Mouse (Mus musculus): ENCODE data around the gene Tmem270.
"Not testable (repeated sequence)": the region's sequence is repeated elsewhere in the genome, so short reads cannot be mapped to it uniquely, and the experiment has no call there.

GRCm38 (mm10) chr5:134933686-134934085 is 27.2 kb upstream of the Tmem270 start:
- not testable (repeated sequence) for TF ChIP-seq HCFC1 (IDR thresholded peaks at IDR 0.05; ENCODE audit: borderline replicate concordance, insufficient read depth, low read length); ZC3H11A (IDR thresholded peaks at IDR 0.05; ENCODE audit: borderline replicate concordance, low read depth, low read length); ZNF384 (IDR thresholded peaks at IDR 0.05; ENCODE audit: low read depth, low read length)
